Mouse (Mus musculus): Measurements from ENCODE around the gene Ildr1.

The Ildr1 gene

GRCm38 (mm10) chr16:36707702-36708423 lies 14.1 kb downstream of the Ildr1 start:
- no peak for DNase-seq

- no peak for DNase-seq
These were observed 15.0 kb downstream of the Ildr1 start for GRCm38 (mm10) chr16:36708751-36709150.

- no peak for DNase-seq
These were observed 15.6 kb downstream of the Ildr1 start for GRCm38 (mm10) chr16:36709405-36709804.

- no peak for DNase-seq
These were observed 17.0 kb downstream of the Ildr1 start for GRCm38 (mm10) chr16:36710794-36711193.

GRCm38 (mm10) chr16:36711760-36712159 lies 18.0 kb downstream of the Ildr1 start:
- DNase-seq = no peak

GRCm38 (mm10) chr16:36717481-36717880 lies 23.7 kb downstream of the Ildr1 start:
- no peak for DNase-seq

GRCm38 (mm10) chr16:36718637-36719036 lies 24.9 kb downstream of the Ildr1 start:
- no peak for DNase-seq

- peak in 1 of 2 experiments; percentile 5 for DNase-seq
These were observed 26.6 kb downstream of the Ildr1 start for GRCm38 (mm10) chr16:36720194-36721055.

GRCm38 (mm10) chr16:36722739-36723138 lies 29.0 kb downstream of the Ildr1 start:
- no peak for DNase-seq

- peak; percentile 37 to 48 for DNase-seq
These were observed 30.2 kb downstream of the Ildr1 start for GRCm38 (mm10) chr16:36723880-36724443.

GRCm38 (mm10) chr16:36728959-36729358 lies 35.2 kb downstream of the Ildr1 start:
- no peak for DNase-seq

- no peak for DNase-seq
These were observed 38.8 kb downstream of the Ildr1 start for GRCm38 (mm10) chr16:36732572-36732971.

- DNase-seq = no peak
These were observed 40.0 kb downstream of the Ildr1 start for GRCm38 (mm10) chr16:36733827-36734226.

GRCm38 (mm10) chr16:36735421-36735820 lies 41.6 kb downstream of the Ildr1 start:
- peak; percentile 25 to 45 for DNase-seq

GRCm38 (mm10) chr16:36739404-36739930 lies 45.7 kb downstream of the Ildr1 start:
- no peak for DNase-seq

GRCm38 (mm10) chr16:36743580-36743979 lies 49.8 kb downstream of the Ildr1 start:
- no peak for DNase-seq

GRCm38 (mm10) chr16:36747068-36747467 lies 53.3 kb downstream of the Ildr1 start:
- DNase-seq = no peak

- no peak for DNase-seq
These were observed 54.0 kb downstream of the Ildr1 start for GRCm38 (mm10) chr16:36747767-36748166.

- DNase-seq = no peak
These were observed 58.2 kb downstream of the Ildr1 start for GRCm38 (mm10) chr16:36751979-36752378.

GRCm38 (mm10) chr16:36770191-36770771 lies 76.5 kb downstream of the Ildr1 start:
- peak in 1 of 2 experiments; percentile 8 for DNase-seq

GRCm38 (mm10) chr16:36770830-36771229 lies 77.1 kb downstream of the Ildr1 start:
- DNase-seq = peak; percentile 5 to 10

GRCm38 (mm10) chr16:36771244-36771643 lies 77.5 kb downstream of the Ildr1 start:
- DNase-seq = no peak

- no peak for DNase-seq
These were observed 77.9 kb downstream of the Ildr1 start for GRCm38 (mm10) chr16:36771703-36772102.

All from cerebellum, postnatal 14 days (tissue).